Mouse (Mus musculus) right cerebral cortex, postnatal 4 days (tissue): Measurements from ENCODE around the gene Creg1.
"Not testable (repeated sequence)": the region's sequence is repeated elsewhere in the genome, so short reads cannot be mapped to it uniquely, and the experiment has no call there.

Experiments
- DNase-seq: peaks from one replicate; pipeline ENCODE4 v3.0.0-alpha.2; 2022

The Creg1 gene

DNA sequence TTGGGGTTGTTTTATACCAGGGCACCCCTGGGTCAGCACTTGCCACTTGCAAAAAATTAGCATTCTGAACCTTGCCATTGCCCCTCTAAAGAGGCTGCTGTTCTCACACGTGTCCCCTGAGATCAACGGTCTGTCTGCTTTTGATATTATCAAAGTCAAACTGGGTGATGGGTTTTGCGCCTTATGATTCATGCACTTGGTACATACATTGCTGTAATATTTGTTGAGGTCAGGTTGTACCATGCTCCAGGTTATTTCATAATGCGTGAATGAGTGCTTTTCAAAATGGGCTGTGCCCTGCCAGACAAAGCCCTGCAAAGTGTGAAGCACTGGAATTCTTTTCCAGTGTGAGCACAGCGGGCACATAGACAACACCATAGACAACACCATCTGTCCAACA is 11.7 kb upstream of the Creg1 start:
- no peak for DNase-seq

GRCm38 (mm10) chr1:165754205-165754604 is 9.3 kb upstream of the Creg1 start:
- no peak for DNase-seq

- DNase-seq, result no peak
Measured at GRCm38 (mm10) chr1:165755194-165755593, 8.4 kb upstream of the Creg1 start.

- no peak for DNase-seq
Measured at GRCm38 (mm10) chr1:165761522-165762305, 1.8 kb upstream of the Creg1 start.

- not testable (repeated sequence) for DNase-seq
Measured at GRCm38 (mm10) chr1:165762498-165762897, 1.0 kb upstream of the Creg1 start.

DNA sequence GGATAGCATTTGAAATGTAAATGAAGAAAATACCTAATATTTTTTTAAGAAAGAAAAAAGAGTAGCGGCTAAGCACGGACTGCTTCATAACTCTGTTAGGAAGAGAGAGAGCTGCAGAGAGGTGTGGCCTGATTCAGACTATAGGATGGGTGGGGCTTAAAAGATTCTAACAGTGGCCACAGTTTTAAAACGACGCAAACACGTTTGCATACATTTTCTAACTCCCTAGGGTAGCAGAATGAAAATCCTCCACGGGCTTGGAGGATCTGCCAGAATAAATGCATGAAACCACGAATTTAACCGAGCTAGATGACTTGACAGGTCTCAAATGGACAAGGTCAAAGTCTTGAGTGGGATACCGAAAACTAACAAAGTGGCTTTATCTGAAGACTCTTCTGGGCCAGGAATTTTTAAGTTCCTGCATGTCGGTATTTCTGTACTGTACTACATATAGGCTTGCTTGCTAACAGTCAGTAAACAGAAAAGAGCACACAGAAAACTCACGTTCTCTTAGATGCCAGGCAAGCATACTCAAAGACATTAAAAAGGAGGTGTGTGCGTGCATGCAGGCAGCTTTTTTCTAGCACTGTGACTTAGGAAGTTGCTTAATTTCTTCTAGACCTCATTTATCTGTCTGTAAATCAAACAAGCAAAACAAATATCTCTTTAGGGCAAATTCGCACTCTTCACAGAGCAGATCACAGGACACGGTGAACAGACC is 472 bp upstream of the Creg1 start:
- no peak for DNase-seq

DNA sequence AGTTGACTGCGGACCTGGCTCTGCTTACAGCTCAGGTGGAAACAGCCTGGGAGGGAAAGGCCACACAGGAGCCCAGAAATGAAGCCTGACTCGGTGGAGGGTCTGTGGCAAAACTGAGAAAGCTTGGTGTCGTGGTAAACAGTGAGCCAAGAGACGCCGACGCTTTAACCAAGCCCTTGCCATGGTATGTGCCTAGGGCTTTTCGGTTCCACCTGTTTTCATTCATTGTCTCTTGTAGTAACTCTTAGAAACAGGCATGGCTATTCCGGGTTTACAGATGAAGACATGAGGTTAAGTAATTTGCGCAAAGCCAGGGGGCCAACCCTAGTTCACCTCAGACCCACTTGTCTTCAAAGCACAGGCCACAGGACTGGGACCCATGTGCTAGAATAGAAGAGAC is 1.0 kb downstream of the Creg1 start:
- DNase-seq, result no peak

GRCm38 (mm10) chr1:165765041-165765440 is 1.5 kb downstream of the Creg1 start:
- no peak for DNase-seq

GRCm38 (mm10) chr1:165765651-165766294 is 2.2 kb downstream of the Creg1 start:
- DNase-seq, result no peak

- no peak for DNase-seq
Measured at GRCm38 (mm10) chr1:165766295-165766890, 2.8 kb downstream of the Creg1 start.

DNA sequence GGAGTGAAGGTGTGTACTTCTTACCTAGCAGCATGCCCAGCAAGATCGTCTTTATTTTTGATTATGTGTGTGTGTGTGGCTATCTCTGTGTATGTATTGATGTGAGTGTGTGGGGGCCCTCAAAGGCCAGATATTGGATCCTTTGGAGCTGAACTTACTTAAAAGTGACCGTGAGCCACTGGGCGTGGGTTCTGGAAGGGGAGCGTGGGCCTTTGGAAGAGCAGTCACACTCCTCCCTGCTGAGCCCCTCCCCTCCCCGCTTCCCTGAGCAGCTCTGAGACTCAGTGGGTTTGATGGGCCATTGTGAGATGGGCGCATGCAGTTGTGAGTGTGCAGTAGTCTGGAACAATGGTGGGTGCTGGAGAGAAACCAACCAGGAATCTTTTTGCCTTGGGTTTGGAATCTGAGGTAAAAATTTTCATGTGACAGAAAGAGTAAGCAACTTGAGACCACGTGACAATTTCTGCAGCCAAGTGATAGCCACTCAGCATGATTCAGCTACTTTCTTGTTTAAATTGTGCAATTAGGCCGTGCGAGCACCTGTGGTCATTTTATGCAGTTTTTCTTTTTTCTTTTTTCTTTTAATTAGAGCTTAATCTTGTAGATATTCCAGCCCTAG is 5.5 kb downstream of the Creg1 start:
- DNase-seq, result no peak

DNA sequence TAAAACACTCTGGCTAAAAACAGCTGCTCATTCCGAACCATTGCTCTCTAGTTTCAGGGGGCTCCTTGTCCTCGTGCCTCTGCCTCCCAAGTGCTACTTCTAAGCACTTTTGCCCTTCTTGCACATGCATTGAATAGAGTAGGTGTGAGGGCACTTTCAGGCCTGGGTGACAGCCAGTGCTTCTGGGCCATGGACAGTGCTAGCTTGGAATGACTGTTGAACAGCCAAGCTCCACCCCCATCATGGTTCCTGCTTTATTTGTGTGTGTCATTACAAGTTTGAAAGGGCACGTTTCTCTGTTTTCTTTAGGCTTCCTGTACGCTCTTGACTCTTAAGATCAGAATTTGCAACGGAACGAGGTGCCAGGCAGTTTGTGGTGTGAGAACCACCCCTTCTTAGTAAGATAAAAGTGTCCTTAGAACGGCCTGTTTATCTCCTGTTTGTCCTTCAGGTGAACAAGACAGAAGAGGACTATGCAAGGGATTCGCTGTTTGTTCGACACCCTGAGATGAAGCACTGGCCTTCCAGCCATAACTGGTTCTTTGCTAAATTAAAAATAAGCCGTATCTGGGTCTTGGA is 6.7 kb downstream of the Creg1 start:
- DNase-seq, result no peak

DNA sequence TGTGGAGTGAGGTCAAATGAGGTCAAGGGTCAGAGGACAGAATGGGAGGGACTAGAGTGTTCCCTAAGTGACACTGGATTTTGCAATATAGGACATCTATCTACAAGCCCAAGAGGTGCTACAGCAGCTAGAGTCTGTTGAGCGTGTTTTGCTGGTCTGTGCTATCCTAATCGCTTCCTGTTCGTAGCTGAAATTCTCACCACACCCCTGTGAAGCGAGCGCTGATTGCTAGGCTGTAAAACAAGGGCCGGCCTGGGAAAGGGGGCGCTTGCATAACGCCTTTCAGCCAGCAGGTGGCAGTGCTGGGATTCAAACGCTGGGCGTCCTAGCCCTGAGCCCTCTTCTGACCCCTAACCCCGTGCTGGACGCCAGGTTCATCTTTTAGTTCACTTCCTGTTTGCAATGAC is 7.9 kb downstream of the Creg1 start:
- DNase-seq, result peak; percentile 79

GRCm38 (mm10) chr1:165771998-165772397 is 8.5 kb downstream of the Creg1 start:
- DNase-seq, result no peak

GRCm38 (mm10) chr1:165775518-165776294 is 12.2 kb downstream of the Creg1 start:
- DNase-seq, result no peak

DNA sequence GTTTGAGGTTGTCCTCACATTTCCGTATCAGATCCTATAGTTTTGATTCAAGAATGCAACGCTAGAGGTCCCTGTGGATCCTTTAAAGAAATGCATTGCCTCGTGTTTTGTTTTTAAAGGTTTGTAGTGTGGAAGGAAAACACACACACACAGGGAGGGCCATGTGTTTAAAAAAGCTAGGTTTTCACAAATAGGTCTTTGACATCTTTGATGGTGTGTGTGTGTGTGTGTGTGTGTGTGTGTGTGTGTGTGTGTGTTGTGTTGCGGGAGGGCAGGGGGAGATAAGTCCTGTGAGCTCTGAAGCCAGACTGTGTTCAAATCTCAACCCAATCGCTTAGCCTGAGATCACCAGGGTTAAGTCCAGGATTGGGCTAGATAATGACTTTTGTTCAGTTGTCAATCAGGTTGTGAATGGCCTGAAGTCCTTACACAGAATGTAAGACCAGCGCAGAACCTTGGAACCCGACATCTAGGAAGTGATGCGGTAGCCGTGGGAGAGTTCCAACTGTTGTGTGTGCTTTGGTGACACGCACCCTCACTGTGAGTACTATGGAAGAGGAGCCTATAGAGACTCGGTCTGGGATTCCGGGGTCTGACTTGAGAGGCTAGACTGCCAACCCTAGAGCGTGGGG is 16.5 kb downstream of the Creg1 start:
- DNase-seq, result no peak

- DNase-seq, result peak; percentile 35
Measured at GRCm38 (mm10) chr1:165780586-165781111, 17.1 kb downstream of the Creg1 start.

GRCm38 (mm10) chr1:165781426-165781825 is 17.9 kb downstream of the Creg1 start:
- DNase-seq, result no peak

DNA sequence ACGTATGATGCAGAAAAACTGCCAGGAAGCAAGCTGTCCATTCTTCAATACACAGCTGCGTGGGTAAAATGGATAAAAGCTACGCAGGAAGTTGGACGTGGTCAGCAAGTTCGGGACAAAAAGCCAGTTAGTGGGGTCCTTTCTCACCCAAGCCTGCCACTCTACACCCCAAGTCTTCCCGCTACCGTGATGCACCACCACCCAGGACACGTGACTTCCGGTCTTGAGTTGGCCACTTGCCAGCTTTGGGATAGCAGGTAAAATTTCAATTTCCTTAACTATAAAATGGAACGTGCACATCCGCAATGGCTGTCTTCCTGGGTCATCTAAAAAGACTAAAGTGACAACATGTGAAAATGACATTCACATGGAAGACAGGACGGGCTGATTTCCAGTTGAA is 18.4 kb downstream of the Creg1 start:
- no peak for DNase-seq

DNA sequence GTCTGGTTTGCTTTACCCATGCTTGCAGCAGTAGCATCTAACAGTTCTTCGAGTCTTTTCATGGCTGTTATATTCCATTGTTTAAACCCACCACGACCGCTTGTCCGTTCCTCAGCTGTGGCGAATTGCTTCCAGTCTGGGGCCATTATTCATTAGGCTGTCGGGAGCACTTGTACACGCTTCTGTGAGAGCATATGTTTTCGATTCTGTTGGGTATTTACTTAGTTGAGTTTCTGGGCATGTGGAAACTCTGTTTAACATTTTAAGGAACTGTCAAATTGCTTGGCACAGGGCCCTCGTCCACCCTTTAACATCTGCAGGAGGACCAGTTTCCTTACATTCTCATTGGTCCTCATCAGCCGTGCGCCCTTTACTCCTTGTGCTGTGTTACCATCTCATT is 22.8 kb downstream of the Creg1 start:
- no peak for DNase-seq

DNA sequence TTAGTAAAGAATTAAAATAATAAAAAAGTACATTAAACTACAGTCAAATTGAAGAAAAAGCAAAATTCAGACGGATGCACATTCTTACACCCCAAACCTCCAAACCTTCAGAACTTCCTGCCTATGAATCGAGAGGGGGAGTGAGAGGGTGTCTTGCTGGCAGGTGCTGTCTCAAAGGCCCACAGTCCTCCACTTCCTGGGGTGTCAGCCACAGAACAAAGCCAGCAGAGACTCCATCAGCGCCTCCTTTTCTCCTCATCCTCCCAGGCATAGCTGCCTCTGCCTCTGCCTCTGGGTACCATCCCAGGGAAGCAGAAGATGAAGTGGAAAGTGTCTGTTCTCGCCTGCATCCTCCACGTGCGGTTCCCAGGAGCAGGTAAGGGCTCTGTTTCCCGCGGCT is 25.0 kb downstream of the Creg1 start, which contains the start of gene Cd247:
Gene Cd247 (plus strand): TSS at position 171 of the 400 bp plus-strand sequence.
- no peak for DNase-seq
